Mouse (Mus musculus): Measurements from ENCODE around the gene Tex29.
"Not testable (repeated sequence)": the region's sequence is repeated elsewhere in the genome, so short reads cannot be mapped to it uniquely, and the experiment has no call there.

Gene Tex29

DNA sequence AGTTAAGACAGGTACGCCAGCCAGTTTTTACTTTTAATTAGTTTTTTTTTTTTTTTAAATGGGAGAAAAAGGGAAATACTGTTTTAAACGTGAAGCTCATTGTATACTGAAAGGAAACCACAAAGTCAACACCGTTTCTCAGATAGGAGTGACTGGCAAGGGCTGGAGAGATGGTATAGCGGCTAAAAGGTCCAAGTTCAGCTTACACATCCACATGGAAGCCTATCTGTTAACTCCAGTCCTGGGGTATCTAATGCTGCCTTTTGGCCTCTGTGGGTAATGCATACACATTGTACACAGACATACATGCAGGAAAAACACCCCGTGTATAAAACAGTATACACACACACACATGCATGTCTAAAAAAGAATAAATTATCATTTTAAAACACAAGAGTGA, 8.3 kb upstream of the Tex29 start:
- DNase-seq (ENCODE audit: low spot score in 2 of 2), result no peak

DNA sequence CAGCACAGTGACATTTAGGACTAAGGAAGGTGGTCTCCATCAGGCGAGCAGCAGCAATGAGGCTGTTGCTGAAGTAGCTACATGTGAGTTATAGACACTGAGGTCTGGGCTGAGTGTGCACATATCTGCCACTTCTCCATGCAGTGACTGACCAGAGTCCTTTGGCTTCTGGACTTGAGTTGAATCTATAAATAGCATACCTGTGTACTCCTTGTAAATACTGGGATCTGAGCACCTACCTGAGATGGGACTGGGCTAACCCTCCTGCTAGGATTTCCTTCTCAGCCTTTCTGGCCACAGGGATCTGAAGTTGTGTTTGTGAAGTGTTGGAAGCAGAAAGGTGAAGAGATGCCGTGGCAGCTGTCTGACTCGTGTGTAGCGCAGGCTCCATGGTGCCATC, 7.1 kb upstream of the Tex29 start:
- DNase-seq (ENCODE audit: low spot score in 2 of 2), result no peak

DNA sequence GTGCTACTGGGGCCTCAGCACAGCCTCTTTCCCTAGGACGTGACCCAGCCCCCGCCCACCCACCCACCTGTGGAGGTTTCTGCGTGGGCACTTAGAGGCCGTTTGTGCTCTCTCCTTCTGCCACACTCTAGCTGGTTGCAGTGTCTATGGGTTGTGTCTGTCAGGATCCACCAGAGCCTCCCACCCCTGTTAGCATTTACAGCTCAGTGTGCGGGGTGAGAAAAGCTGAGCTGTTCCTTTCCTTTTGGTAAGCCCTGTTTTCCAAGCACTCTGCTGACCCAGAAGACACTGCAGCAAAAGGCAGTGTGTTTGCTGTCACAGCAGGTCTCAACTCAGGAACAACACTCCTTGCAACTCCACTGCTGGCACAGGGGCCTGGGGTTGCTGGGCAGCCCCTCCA, 6.1 kb upstream of the Tex29 start:
- DNase-seq (ENCODE audit: low spot score in 2 of 2), result no peak

DNA sequence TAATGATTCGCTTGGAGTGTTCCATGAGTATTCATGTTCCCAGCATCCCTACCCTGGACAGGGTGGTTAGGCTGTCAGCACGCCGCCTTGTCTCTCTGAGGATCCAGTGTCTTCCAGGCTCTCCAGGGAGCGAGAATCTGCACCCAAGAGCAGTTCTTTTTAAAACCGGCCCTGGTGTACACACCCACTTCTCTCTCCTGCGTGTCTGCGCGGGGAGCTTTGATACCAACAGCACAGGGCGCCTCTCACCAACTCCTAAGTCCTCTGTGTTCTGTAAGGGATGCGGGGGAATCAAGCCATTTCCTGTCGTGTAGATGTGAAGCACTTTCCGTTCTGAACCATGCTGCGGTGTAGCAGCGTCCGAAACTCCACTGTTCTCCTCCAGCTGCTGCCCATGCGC, 5.6 kb upstream of the Tex29 start:
- no peak for DNase-seq (ENCODE audit: low spot score in 2 of 2)

DNA sequence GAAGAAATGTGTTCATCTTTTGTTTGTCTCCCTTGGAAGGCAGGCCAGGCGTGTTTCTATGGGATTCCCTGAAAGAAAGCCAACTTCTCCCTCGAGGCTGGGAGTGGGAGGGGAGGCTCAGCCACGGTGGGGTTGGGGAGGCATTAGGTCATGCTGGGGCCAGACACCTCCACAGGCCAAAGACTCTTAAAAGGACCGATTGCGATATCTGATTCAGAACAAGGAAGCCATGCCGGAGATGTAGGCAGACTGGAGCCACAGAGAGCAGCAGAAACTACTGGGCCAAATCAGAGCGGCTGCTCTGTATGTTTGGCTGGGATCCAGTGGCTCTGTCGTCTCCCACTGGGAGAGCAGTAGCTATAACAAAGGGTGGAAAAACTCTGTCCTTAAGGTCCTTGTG, 1.3 kb downstream of the Tex29 start:
- no peak for DNase-seq (ENCODE audit: low spot score in 2 of 2)

DNA sequence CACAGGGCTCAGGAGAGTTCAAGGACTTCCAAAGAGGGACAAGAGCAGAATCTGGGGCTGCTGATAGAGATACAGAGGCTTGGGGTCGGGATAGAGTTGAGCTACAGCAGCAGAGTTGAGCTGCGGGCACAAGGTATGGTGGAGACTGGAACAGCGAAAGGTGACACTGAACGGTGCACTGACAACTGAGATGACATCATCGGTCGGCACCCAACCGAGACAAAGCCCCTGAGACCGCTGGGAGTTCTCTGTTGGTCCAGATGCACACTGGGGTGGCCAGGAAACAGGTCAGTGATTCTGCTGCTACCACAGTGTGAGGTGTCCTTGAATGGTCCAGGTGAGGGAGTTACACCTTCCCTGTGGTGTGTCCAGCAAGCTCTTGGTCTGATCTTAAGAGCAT, 2.5 kb downstream of the Tex29 start:
- no peak for DNase-seq (ENCODE audit: low spot score in 2 of 2)

DNA sequence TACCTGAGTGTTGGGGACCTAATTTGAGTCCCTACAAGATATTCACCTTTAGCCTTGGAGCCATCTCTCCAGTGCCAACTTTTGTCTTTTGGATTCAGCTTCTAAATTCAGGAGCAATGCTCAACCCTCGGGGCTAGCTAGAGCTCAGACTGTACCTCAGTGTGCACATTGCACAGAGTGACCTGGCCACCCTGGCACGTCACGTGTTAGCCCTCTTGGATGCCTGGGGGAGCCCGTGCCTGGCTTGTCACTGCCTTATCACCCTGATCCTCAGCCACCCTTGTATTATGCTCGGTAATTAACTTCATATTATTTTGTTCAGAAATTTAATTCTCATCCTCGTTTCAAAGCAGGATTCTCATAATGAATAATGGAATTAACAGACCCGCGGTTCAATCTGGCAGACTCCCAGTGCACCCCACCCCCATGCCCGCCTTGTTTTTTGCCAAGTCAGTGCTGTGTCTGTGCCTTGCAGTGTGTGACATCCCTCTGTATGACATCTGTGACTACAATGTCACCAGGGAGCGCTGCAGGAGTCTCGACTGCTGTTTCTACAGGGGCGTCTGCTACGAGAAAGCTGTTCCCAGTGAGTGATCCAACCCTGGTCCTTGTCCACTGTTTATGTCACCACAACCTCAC, 3.5 kb downstream of the Tex29 start:
- DNase-seq (ENCODE audit: low spot score in 2 of 2), result no peak

DNA sequence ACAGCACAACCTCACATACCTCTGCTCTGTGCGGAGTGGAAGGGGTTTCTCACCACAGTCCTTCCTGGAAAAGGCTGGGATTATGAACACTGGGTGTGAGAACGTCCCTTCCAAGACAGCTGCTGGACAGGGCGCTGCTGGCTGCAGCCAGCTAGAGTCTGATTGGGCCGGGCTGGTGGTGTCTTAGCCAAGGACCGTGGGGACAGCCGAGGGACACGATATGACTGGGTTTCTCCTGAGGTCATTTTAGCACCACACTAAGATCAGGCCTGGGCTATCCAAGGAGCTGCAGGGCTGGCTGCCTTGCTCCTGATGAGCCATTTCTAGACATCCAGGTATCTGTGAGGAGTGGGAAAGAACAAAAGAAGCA, 4.0 kb downstream of the Tex29 start:
- no peak for DNase-seq (ENCODE audit: low spot score in 2 of 2)

DNA sequence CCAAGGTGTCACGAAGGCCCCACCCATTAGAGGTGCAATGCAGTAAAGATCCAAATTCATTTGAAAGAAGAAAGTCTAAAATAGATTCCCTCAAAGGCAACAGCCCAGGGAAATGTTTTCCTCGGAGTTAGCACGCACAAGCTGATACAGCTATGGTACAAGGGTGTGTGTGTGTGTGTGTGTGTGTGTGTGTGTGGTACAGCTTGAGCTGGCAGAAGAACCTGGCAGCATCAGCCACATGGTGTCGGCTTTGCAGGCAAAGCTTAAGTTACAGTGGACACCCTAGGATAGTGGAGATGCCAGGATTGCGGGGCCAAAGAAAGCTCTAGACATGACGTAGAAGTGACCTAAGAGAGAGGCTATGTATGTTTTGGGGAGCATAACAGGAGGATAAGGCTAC, 6.5 kb downstream of the Tex29 start:
- DNase-seq (ENCODE audit: low spot score in 2 of 2), result no peak

DNA sequence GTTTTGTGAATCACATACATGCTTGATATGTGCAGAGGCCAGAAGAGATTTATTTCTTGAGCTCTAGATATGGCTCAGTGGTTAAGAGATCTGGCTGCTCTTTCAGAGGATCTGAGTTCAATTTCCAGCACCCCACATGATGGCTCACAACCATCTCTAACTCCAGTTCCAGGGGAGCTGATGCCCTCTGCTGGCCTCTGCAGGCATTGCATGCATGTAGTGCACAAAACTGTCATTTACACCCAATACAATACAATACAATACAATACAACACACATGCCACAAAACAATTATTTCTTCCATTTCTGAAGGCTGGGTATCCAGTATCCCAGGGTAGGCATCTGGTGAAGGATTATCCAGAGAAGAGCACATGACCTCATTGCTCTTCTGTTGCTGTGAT, 27.6 kb downstream of the Tex29 start:
- DNase-seq (ENCODE audit: low spot score in 2 of 2), result no peak

DNA sequence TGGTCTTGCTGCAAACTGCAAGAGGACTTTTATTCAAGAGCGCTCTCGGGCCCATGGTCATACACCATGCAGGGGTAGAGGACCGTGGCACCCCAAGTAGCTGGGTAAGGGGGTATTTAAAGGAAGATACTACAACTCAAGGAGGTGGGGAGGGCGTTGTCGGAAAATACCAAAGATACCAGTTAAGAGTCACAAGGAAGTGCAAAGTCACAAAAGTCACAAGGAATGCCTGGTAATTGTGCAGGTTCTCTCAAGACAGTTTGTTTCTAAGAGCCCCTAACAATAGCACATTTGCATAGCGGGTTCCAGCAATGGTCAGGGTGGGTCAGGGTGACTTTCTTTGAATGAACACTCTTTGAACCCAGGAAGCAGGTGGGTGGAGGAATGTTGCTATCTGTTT, 34.0 kb downstream of the Tex29 start:
- not testable (repeated sequence) for DNase-seq (ENCODE audit: low spot score in 2 of 2)

DNA sequence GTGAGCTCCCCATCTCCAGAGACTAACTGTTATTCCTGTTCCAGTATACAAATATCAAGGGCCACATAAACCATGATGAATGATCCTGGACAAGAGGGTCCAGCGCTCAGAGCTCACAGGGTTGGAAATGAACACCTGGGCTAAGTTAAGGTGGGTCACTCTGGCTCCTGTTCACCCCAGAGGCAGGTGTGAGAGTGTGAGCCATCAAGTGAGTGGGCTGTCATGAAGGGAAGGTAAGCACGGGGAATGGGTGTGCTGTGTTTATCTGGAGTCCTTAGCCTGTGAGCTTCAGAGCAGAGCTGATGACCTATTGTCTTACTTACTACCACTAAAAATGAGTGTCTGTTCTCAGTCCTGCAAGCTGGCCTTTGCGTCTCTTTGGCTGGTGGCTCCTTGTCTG, 44.4 kb downstream of the Tex29 start:
- DNase-seq (ENCODE audit: low spot score in 2 of 2), result no peak

DNA sequence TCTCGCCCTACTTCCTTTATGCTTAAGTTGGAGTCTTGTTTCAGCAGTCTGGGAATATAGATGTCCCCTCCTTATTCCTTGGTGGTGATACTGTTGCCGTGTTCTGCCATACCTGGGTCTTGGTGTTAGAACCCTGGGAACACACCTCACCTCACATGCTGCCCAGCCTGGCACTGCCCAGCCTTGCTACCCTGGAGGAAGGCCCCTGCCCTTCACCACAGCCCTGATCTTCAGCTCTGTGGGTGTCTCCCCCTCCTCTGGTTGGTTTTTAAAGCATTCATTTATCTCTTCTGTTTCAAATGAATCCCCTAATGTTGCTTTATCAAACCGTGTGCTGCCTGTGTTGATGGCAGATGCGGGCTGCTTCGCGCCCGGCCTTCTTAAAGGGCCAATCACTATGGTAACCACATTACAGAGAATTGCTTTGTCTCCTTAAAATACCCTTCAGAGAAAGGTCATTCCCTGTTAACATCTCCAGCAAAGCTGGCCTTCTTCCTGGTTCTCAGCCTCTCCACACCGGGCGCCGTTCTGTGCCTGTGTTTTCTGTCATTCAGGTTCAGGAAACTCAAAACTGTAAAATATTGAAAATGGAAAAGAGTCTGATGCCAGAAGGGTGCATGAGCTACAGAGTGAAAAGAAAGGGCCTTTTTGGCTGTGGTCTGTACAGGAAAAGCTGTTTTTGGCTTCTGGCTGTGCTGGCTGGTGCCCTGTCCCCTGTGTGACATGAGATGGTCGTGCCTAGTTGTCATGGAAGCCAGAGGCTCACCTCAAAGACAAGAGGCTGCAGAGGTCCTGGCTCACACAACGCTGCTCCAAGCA, 45.8 kb downstream of the Tex29 start:
- no peak for DNase-seq (ENCODE audit: low spot score in 2 of 2)

DNA sequence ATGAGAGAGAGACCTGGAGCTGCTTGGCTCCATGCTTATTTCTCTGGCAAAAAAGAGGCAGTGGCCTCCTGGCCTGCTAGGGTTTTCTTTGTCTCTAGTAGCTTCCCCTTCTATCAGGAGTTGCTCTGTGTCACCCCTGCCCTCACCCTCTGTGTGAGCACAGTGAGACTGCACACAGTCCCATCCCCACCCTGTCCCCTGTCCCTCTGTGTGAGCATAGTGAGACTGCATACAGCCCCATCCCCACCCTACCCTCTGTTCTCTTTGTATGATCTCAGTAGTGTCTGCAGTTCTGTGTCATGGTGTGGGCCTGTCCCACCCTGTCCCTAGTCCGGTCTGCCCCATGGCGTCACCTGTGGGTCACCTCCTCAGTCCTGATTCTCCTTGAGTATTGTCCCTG, 46.5 kb downstream of the Tex29 start:
- DNase-seq (ENCODE audit: low spot score in 2 of 2), result no peak

DNA sequence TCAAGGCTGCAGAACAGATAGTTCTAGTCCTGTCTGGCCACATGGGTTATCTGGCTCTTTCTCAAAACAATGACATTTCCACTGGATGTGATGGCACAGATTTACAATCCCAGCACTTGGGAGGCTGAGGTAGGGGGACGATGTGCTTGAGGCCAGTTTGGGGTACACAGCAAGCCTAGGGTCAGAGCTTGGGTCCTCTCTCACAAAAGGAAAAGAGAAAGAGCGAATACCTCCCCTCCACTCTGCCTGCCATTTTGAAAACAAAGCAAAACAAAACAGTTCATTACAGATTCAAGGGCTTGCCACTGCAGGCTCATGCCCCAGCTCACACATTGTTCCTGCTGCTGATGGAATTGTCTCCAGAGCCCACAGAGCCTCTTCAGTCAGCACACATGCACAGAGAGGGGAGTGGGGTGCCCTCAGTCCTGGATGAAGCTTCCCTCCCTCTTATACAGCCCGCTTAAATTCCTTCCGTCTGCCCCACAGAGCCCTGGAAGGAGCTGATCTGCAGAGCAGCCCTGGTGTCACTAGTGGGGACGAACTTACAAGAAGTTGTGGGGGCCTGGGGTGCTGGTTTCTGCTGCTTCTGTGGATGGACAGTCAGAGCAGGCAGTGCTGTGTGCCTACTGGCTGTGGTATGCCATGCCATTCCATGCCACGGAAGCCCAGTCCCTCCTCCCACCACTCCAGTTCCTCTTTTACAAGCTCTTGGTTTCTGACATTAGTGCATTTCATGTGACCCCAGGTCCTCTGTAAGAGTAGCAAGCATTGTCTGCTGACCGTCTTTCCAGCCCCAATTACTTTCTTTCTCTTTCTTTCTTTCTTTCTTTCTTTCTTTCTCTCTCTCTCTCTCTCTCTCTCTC, 49.1 kb downstream of the Tex29 start:
- no peak for DNase-seq (ENCODE audit: low spot score in 2 of 2)

DNA sequence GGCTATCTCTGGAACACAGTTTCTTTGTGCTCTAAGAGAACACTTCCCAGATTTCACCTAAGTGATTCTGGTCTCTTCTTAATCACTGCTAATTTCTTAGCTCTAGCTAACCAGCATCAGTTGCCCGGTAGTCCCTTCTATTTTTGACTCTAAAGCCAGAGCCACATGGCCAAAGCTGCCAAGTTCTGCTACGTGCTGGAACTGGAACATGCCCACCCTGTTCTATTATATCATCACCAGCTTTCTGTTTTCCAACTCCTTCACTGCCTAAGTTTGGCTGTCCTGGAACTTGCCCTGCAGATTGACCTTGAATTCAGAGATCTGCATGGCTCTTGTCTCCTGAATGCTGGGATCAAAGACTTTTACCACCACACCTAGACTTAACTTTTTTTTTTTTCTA, 52.5 kb downstream of the Tex29 start:
- DNase-seq (ENCODE audit: low spot score in 2 of 2), result no peak

DNA sequence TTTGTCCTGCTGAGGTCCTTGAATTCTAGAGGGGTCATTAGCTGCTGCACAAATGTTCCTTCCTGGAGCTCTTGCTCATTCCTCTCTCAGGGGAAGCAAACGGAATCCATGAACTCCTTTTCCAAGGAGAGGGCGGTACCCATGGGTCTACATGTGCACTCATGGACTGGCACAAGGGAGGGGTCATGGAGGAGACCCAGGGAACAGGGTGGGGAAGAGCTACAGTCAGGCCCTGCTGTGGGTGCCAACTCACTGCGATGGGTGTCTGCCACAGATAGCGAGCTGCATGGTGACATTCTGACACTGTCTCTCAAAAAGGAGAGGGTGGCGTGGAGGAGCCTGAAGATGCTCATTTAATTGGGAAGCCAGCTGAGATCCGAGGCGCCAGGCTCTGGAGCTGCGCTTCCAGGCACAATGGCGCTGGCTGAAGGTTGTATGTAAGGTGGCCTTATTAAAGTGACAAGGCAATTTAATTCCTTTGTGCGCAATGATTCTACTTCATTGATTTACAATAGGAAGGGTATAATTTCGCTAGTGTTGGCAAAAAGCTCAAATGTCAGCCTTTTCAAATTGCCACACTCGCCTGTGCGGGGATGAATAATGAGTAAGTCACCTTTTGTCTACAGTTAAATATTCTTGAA, 55.9 kb downstream of the Tex29 start:
- no peak for DNase-seq (ENCODE audit: low spot score in 2 of 2)

DNA sequence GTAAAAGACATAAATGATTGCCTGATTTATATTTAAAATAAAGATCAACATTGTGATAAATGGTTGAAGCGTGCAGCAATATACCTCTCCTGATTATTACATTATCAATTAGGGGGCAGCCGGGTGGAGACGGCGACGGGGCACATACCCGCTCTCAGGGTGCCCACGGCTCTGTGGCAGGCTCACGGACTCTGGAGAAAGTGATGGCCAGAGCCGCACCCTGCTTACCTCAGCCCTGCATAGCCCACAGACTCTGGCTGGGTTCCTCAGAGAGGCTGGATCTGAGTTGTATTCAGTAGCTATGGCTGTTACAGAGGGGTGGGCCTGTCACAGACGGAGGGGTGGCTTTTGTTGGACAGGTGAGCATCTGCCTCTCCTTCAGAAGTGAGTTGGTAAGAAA, 56.4 kb downstream of the Tex29 start:
- DNase-seq (ENCODE audit: low spot score in 2 of 2), result no peak

DNA sequence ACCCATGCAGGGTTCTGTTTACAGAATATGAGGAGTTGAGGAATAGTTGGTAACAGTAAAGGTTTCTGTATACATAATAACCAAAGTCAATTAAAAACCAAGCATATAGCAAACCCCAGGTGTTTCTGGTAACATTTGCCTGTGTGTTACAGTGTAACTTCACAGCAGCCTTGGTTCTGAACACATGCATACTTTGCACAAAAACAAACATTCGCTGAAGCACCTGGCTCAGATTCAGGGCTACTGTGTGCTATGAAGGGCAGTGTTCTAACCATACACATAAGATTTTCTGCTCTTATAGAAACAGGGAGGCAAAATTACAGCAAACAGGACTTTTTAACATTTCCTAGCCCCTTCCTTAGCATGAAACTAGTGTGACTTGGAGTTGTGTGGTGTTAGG, 58.5 kb downstream of the Tex29 start:
- no peak for DNase-seq (ENCODE audit: low spot score in 2 of 2)

Measured in spleen, postnatal 4 days (tissue).